Mouse (Mus musculus) heart, postnatal 0 days (tissue): ENCODE results near the gene Ugt1a2.

Experiments
- CTCF ChIP-seq: IDR thresholded peaks from 2 replicates; pipeline ENCODE4 v1.5.1; 2016; ENCODE audit warnings: antibody characterized with exemption, control low read depth, low read depth
- EP300 ChIP-seq: IDR thresholded peaks from 2 replicates; pipeline ENCODE4 v1.6.1; 2016; ENCODE audit warnings: antibody characterized with exemption, low read depth

DNA sequence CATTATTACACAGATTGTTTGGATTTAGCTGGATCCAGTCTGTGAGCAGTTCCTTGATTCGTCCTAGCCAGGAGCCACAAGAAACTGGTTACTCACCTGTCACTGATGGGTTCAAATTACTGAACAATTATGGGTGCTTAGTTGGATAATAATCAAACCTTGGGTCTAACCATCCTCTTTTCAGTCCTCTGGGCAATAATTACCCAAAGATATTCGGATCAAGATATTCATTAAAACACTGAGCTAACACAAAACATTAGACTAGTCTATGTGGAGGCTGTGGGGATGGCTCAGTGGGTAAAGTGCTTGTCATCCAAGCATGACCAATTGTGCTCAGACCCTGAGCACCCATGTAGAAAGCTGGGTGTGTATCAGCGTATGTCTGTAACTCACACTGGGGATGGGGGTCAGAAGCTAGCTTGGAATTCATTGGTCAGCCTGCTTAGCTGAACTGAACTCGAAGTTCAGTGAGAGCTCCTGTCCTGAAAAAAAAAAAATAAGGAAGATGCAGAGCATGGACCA is 35.6 kb downstream of the Ugt1a2 start:
- TF ChIP-seq CTCF (no peak), EP300 (no peak)
